Mouse (Mus musculus) stomach, embryonic 14.5 days (tissue): Measurements from ENCODE around the gene Sh2d7. TPM values are rescaled to one million over a fixed set of nuclear protein-coding genes. Genes with fewer than 3 reads are reported as not detected.

Source experiments
- polyA plus RNA-seq: library from polyadenylated mRNA; unstranded; fragments of >200 nt; fragmentation: Nextera tagmentation; extraction: Ambion mirVana; gene quantifications from 2 replicates; pipeline ENCODE4 v1.2.1, GENCODE M21; 2014

The Sh2d7 gene
- polyA plus RNA-seq, 1 experiment from 2014 or later: not detected

Other genes with a start within 250 kb of the Sh2d7 start
- gene Dmxl2, start 37.4 kb upstream of the Sh2d7 start, polyA plus RNA-seq: 7.0 and 7.2 TPM in 2 replicates
- gene Cib2, start 21.2 kb downstream of the Sh2d7 start, polyA plus RNA-seq: 13.6 and 15.3 TPM in 2 replicates
- 99.6 and 108 TPM in 2 replicates for gene Idh3a, start 47.4 kb downstream of the Sh2d7 start, polyA plus RNA-seq
- 0.74 and 0.78 TPM in 2 replicates for gene Acsbg1, start 122.9 kb downstream of the Sh2d7 start, polyA plus RNA-seq
- gene Dnaja4, start 159.9 kb downstream of the Sh2d7 start, polyA plus RNA-seq: 4.7 and 6.2 TPM in 2 replicates
- 169 and 175 TPM in 2 replicates for gene Wdr61, start 195.5 kb downstream of the Sh2d7 start, polyA plus RNA-seq
- 99.4 and 126 TPM in 2 replicates for gene Crabp1, start 225.8 kb downstream of the Sh2d7 start, polyA plus RNA-seq